Mouse (Mus musculus) spleen, postnatal 36 days (tissue): ENCODE measurements around the gene Cybc1.
A peak's percentile ranks its signal among the peaks of the same experiment; 100 is the strongest.

Experiments used
- DNase-seq, 2 experiments: peaks; one replicate each; pipeline ENCODE4 v3.0.0; 2022; ENCODE audit warnings: low spot score in 2 of 2, mixed read lengths in 1 of 2

The Cybc1 gene

DNA sequence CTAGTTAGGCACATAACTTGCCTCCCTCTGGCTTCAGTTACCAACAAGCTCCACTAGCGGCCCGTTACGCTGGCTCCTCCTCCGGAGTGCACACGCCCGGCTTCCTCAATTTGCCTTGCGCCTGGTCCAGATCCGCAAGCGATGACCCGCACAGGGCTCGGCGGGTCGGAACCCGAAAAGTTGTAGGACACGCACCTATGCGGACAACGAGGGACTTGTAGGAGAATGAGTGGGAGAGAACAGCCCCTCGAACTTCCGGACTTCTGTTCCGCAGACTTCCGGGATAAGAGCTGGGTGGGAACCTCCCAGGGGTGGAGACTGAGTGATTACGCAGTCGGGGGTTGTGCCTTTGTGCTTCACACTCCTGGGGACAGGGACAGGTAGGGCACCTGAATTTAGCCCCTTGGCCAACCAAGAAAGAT lies at the start of gene Cybc1:
Gene Cybc1 (minus strand): TSS at position 305 of the 422 bp plus-strand sequence.
- DNase-seq = peak; percentile 89 to 90

DNA sequence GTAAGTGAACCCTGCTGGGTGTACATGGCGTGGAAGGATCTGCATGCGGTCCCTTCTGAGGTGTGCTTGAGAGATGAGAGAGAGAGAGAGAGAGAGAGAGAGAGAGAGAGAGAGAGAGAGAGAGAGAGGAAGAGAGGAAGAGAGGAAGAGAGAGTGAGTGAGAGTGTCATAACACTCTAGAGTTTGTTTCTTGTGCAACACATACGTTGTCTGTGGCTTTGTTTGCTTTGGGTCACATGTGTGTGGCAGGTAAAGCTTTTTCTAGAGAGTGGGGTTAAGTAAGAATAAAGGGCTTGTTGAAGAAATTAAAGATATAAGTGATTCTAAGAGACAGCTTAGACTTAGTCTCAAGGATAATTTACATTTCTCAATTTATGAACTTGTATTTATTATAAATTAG lies 48.9 kb upstream of the Cybc1 start:
- DNase-seq = no peak

DNA sequence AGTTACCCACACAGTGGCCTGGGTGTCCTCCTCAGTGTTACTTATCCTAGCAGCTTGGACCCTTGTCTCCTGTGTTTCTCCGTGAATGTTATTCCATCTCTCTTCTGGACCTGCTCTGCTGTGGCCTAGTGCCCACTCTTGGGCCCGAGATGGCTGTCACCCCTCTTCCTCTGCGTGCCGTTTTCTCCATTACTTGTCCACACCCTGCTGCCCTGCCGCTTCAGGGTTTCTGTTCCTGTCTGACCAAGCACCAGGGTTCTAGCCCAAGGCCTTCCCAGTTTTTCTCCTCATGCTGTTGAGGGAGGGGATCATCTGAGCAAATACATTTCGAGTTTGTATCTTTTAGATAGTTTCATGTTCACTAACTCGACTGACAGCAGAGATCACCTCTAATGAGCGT lies 48.4 kb upstream of the Cybc1 start:
- no peak for DNase-seq

DNA sequence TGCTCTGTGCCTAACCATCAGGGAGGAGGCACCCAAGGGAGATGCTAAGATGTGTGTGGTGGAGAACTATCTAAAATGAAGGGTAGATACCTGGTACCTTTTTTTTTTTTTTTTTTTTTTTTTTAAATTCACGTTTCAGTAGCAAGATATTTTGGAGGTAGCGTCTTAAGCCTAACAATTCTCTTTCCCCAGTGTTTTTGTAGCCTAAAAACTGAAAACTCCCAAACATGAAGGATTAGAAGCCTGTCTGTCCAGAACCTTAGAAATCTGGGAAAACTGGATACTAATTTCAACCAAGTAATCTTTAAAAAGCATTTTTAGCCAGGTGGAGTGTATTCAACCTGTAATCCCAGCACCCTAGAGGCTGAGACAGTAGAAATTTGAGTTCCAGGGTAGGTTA lies 32.0 kb upstream of the Cybc1 start:
- DNase-seq = no peak

DNA sequence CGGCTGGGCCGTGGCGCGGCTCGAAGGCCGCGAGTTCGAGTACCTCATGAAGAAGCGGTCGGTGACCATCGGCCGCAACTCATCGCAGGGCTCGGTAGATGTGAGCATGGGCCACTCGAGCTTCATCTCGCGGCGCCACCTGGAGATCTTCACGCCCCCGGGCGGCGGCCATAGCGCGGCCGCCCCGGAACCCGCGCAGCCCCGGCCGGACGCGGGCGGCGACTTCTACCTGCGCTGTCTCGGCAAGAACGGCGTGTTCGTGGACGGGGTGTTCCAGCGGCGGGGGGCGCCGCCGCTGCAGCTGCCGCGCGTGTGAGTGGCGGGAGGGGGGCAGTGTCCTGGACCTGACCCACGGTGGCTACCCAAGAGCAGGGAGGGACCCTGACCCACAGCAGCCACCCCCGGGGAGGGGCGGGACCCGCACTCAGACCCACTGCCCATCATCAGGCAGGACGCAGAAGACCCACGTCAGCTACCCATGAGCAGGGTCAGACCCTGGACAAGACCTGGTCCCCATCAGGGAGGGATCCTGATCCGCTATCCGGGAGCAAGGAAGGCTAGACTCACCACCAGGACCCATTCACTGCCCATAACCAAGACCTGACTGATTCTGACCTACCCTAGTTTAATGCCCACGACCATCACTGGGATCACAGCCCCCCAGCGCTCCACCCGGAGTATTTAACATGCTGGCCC lies 31.2 kb upstream of the Cybc1 start:
- peak; percentile 8 to 32 for DNase-seq

GRCm38 (mm10) chr11:121259160-121260100 lies 30.3 kb upstream of the Cybc1 start, which contains the start of gene Foxk2:
Foxk2 (plus strand) TSS chr11:121259990.
- DNase-seq = peak; percentile 90

GRCm38 (mm10) chr11:121250196-121250595 lies 21.1 kb upstream of the Cybc1 start:
- DNase-seq = no peak

GRCm38 (mm10) chr11:121239669-121240068 lies 10.5 kb upstream of the Cybc1 start:
- DNase-seq = peak; percentile 16 to 54

DNA sequence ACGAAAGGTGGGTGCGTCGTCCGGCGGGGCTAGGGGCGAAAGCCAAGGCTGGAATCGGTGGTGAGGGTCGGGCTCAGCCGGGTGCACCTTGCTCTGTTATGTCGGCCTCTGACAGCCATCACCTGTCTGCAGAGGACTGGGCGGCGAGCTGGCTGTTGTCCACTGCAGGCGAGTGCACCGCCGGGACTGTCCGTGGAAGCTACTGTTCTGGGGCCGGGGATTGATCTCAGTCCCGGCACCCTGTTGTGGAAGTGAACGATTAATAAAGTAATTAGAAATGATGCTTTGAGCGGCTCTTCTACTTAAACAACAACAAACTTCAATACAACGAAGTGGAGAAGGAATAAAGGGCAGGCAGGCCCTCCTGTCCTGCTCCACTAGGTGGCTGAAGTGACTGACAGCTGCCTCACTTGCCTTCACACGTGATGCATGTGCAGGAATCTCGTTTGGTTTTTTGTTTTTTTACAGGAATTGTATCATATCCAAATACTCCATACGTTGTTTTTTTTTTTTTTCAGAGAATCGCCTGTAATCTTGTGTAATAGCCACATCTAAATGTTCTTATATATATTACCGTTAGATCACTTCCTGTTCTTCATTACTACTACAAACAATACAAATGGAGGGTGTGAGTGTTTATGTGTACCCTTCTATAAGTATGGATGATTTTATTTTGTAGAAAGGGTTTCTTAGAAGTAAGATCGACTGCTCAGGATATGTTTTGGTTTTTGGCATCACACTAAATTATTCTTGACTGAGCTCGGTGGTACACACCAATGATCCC lies 8.4 kb upstream of the Cybc1 start:
- DNase-seq = peak; percentile 41 to 65

- DNase-seq = peak; percentile 100
Measured at GRCm38 (mm10) chr11:121236564-121237344, 7.6 kb upstream of the Cybc1 start, which contains the start of gene Narf. Narf (plus strand) TSS chr11:121237253.

- peak; percentile 57 to 61 for DNase-seq
Measured at GRCm38 (mm10) chr11:121235475-121236238, 6.5 kb upstream of the Cybc1 start.

GRCm38 (mm10) chr11:121232706-121233105 lies 3.6 kb upstream of the Cybc1 start:
- no peak for DNase-seq

DNA sequence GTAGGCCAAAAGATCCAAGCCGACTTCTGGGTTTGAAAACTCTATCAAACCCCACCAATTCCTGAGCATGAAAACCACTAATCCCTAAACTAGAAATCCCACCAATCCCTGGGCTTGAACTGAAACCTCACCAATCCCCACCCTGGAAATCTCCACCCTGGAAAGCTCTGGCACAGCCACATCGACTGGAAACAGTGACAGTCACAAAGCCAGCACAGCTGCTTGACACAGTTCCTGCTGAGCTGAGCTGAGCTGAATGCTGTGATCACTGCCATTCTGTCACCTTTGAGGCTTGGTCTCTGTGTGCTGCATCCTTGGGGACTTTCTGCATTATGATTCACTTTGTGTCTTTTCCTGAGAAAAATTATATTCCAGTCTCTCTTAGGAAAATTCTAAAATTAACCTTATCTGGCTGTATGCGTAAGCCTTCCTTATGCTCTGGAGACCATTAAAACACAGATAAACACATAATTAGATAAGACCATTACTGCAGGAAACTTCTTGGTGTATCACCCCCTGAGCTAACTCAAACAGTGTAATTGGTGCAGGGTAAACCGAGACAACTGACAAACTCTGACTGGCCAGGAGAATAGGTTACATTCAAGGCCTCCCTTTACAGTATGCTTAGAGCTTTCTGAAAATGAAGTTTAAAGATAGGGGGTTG lies 2.6 kb upstream of the Cybc1 start:
- no peak for DNase-seq

DNA sequence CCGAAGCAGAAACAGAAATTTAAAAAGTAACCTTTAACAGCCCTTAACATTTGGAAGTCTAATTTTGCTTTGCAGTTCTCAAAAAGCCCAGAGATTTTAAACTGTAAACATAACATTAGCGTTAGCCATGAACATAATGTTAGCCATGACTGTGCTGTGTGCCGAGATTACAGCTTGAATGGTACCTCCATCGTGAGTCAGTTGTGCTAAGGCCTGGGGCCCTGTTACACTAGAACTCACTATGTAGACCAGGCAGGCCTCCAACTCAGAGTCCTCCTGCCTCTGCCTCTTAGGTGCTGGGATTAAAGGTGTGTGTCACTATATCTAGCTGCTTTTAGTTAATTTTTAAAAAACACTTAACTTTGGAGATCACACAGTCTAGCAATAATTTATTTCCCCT lies 2.1 kb upstream of the Cybc1 start:
- DNase-seq = no peak

DNA sequence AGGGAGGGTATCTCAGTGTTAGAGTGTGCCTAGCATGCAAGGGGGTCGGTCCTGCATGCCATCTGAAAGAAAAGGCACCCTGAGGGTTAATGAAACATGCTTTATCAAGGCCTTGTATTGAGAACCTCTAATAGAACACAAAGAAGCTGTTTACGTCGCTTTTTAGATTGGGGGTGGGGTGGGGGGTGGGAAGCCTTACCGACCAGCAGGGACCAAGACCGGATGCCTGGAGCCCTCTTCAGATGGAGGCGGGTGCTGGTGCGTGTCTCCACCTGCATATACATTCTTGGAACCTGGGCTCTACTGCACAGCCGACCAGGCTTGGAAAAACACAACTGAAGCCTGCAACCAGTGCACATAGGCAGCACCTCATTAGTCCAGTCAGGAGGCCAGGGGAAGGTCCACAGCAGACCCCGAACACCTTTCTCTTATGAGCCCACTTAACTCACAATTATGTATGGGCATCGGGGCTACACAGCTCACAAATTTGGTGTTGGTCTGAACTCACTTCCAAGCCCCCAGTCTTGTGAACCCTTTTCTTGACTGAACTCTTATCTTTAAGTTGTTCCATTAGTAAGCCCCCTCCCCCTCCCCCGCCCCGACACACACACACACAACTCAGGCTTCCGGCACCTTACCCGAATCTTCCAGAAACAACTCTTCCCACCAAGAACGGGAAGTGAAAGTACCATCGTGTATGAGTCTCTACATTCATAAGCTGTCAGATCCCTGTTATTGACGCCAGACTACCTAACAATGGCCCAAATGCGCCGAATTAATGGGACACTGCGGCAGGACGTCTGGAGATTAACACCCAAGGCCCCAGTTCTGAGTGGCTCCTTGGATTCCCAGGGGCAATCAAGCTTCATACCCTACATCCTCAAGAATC lies 749 bp downstream of the Cybc1 start:
- peak; percentile 73 to 78 for DNase-seq

GRCm38 (mm10) chr11:121221321-121222010 lies 7.7 kb downstream of the Cybc1 start:
- DNase-seq = no peak

DNA sequence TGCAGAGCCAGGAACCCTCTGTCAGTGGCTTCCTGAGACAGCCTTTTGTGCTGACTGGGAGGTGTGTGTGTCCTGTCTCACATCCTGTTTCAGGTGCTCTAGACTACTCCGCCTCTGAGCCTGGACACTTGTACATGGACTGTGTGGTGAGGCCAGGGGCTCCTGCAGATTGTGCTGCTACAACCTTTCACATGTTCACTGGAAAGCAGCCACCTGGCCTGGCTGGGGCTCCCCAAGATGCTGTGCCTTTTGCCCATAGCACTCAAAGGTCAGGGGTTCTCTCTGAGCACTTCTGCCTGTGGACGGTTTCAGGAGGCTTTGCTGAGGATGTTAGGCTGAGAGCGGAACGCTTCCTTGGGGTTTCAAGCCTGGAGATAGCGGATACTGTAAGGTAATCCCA lies 8.4 kb downstream of the Cybc1 start:
- DNase-seq = no peak

DNA sequence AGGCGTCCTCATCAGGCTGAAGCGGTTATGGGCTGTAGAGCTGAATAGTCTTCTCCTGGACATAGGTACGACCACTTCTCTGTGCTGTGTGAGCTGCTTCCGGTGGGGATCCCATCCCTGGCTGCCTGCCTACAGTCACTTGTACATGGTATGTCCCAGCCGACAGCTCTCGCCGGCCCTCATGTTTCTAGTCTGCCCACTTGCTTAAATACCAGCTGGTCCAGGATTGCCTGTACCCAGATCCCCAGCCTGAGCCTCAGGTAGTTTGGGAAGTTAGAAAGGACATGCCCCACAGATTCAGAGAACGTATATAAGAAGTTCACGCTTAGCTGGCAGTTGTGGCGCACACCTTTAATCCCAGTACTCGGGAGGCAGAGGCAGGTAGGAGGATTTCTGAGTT lies 9.3 kb downstream of the Cybc1 start:
- DNase-seq = no peak
